Mouse (Mus musculus): Measurements from ENCODE around the gene Rnf220. TPM values are rescaled to one million over a fixed set of nuclear protein-coding genes. Genes with fewer than 3 reads are reported as not detected.

The Rnf220 gene
- polyA plus RNA-seq, 1 experiment from 2014 or later: 50.7 TPM

DNA sequence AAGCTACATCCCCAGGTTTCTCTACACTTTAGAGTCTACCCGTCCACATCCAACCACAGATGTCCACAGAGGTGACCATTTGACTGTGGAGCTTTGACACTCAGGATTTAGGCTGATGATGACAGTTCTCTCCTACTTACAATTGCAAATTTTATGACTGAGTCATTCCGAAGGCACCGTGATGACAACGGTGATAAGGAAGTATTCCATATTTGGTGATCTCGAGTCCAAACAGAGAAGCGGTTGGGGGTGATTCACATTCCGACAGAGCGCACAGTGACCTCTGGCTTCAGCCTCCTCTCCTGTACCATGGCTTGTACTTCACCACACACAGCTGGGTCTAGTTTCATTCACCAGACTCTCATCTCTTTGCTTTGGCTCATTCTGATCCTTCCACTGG is 115.0 kb downstream of the Rnf220 start:
- Histone ChIP-seq H3K27ac (ENCODE audit: low read length) (no peak overlapping the region), H3K9ac (replicated peaks; ENCODE audit: low read depth) (no peak overlapping the region), H3K4me1 (ENCODE audit: insufficient read depth, low read depth, low read length) (no peaks in the 10 kb centered on the region), H3K27me3 (replicated peaks; ENCODE audit: insufficient read depth, low read length) (no peaks in the 10 kb centered on the region), H3K4me2 (replicated peaks; ENCODE audit: low read depth, low read length) (no peak overlapping the region), H3K4me3 (ENCODE audit: low read depth, low read length) (no peak overlapping the region), H3K36me3 (ENCODE audit: insufficient read depth, low read length) (no peaks in the 10 kb centered on the region), H3K9me3 (ENCODE audit: low read length) (no peaks in the 10 kb centered on the region)
- TF ChIP-seq EP300 (IDR thresholded peaks at IDR 0.05): no peak
- TF ChIP-seq CTCF (IDR thresholded peaks at IDR 0.05): no peak
- ATAC-seq (no peak), DNase-seq (ENCODE audit: low spot score) (peak; percentile 12)
- 62% methylated on average over 8 of the region's 8 CpGs for WGBS

DNA sequence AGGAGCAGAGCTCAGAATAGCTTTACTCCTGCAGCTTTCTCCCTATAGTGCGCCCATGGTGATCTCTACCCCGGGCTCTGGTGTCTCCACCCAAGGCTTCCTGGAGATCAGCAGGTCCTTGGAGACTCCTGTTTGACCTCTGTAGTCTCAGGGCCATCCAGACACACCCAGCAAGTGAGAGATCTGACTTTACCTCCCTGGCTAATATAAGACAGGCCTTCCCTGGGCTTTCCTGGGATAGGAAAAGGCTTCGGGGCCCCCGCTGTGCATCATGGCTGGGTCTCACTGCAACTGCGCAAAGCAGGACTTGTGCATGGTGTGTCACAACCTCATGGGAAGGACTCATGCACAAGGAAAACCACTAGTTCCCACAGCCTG is 116.3 kb downstream of the Rnf220 start:
- Histone ChIP-seq H3K36me3 (ENCODE audit: insufficient read depth, low read length) (no peaks in the 10 kb centered on the region), H3K27ac (ENCODE audit: low read length) (no peak overlapping the region), H3K4me1 (ENCODE audit: insufficient read depth, low read depth, low read length) (no peaks in the 10 kb centered on the region), H3K27me3 (replicated peaks; ENCODE audit: insufficient read depth, low read length) (no peaks in the 10 kb centered on the region), H3K9me3 (ENCODE audit: low read length) (no peaks in the 10 kb centered on the region), H3K4me3 (ENCODE audit: low read depth, low read length) (no peak overlapping the region), H3K9ac (replicated peaks; ENCODE audit: low read depth) (no peak overlapping the region), H3K4me2 (replicated peaks; ENCODE audit: low read depth, low read length) (no peak overlapping the region)
- ATAC-seq: no peak
- DNase-seq (ENCODE audit: low spot score): no peak
- WGBS: 93% methylated on average over 5 of the region's 5 CpGs
- TF ChIP-seq EP300 (IDR thresholded peaks at IDR 0.05) (no peak), CTCF (IDR thresholded peaks at IDR 0.05) (no peak)

DNA sequence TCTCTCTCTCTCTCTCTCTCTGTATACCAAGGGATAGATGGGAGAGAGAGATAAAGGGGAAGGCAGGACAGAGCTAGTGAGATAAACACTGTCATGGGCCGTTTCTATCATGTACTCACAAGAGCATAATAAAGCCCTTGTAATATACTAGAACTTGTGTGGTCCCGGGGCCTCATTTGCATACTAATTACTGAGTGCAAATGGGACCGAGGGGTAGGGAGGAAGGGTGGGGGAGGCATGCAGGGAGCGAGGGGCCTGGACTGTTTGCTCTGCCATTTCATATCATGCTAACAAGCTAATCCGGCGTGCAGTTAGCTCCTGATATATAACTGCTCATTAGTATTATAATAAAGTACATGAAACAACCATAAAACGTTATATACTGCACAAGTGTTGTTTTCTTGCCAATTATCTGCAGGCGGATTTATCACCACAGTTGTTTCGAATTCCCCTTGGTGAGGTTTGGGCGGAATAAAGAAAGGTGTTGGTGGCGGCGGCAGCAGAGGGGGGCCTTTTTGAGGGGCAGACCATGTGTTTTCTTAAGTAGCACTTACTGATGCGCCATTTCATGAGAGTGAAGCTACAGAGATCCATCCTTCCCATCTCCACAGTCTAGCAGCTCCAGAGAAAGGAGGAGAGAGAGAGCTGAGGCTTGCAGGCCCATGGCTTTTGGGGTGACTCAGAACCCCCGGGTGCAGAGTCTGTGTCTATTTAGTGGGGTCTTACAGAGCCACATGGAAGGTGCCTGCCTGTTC is 116.9 kb downstream of the Rnf220 start:
- TF ChIP-seq EP300 (IDR thresholded peaks at IDR 0.05): no peak
- no peak for TF ChIP-seq CTCF (IDR thresholded peaks at IDR 0.05)
- H3K27me3 ChIP-seq (replicated peaks; ENCODE audit: insufficient read depth, low read length): no peaks in the 10 kb centered on the region
- H3K9ac ChIP-seq (replicated peaks; ENCODE audit: low read depth): no peak overlapping the region
- H3K9me3 ChIP-seq (ENCODE audit: low read length): no peaks in the 10 kb centered on the region
- WGBS: 58% methylated on average over 14 of the region's 14 CpGs
- H3K4me1 ChIP-seq (ENCODE audit: insufficient read depth, low read depth, low read length): no peaks in the 10 kb centered on the region
- no peak overlapping the region for H3K4me2 ChIP-seq (replicated peaks; ENCODE audit: low read depth, low read length)
- no peak overlapping the region for H3K4me3 ChIP-seq (ENCODE audit: low read depth, low read length)
- no peak overlapping the region for H3K27ac ChIP-seq (ENCODE audit: low read length)
- DNase-seq (ENCODE audit: low spot score) (no peak), ATAC-seq (no peak)
- H3K36me3 ChIP-seq (ENCODE audit: insufficient read depth, low read length): no peaks in the 10 kb centered on the region

GRCm38 (mm10) chr4:117374078-117374540 is 122.7 kb downstream of the Rnf220 start:
- H3K27ac ChIP-seq (ENCODE audit: low read length): no peak overlapping the region

GRCm38 (mm10) chr4:117373324-117374077 is 123.4 kb downstream of the Rnf220 start:
- Histone ChIP-seq H3K36me3 (ENCODE audit: insufficient read depth, low read length) (no peaks in the 10 kb centered on the region), H3K4me3 (ENCODE audit: low read depth, low read length) (no peak overlapping the region), H3K4me1 (ENCODE audit: insufficient read depth, low read depth, low read length) (peaks cover 4% of the 10 kb centered on the region), H3K27me3 (replicated peaks; ENCODE audit: insufficient read depth, low read length) (no peaks in the 10 kb centered on the region), H3K9ac (replicated peaks; ENCODE audit: low read depth) (no peak overlapping the region), H3K4me2 (replicated peaks; ENCODE audit: low read depth, low read length) (no peak overlapping the region), H3K27ac (ENCODE audit: low read length) (no peak overlapping the region), H3K9me3 (ENCODE audit: low read length) (no peaks in the 10 kb centered on the region)
- WGBS: 29% methylated on average over 10 of the region's 16 CpGs
- no peak for DNase-seq (ENCODE audit: low spot score)
- TF ChIP-seq CTCF (IDR thresholded peaks at IDR 0.05) (no peak), EP300 (IDR thresholded peaks at IDR 0.05) (no peak)
- no peak; the same call in 1 of the 2 replicates for ATAC-seq

More at GRCm38 (mm10) chr4:117374078-117374540, 122.7 kb downstream of the Rnf220 start:
- H3K4me2 ChIP-seq (replicated peaks; ENCODE audit: low read depth, low read length): no peak overlapping the region
- H3K9me3 ChIP-seq (ENCODE audit: low read length): no peaks in the 10 kb centered on the region
- H3K4me1 ChIP-seq (ENCODE audit: insufficient read depth, low read depth, low read length): peaks cover 4% of the 10 kb centered on the region
- TF ChIP-seq EP300 (IDR thresholded peaks at IDR 0.05) (no peak), CTCF (IDR thresholded peaks at IDR 0.05) (no peak)
- no peak overlapping the region for H3K9ac ChIP-seq (replicated peaks; ENCODE audit: low read depth)
- 28% methylated on average over 8 of the region's 10 CpGs for WGBS
- ATAC-seq (no peak), DNase-seq (ENCODE audit: low spot score) (no peak)
- no peaks in the 10 kb centered on the region for H3K27me3 ChIP-seq (replicated peaks; ENCODE audit: insufficient read depth, low read length)
- no peaks in the 10 kb centered on the region for H3K36me3 ChIP-seq (ENCODE audit: insufficient read depth, low read length)
- no peak overlapping the region for H3K4me3 ChIP-seq (ENCODE audit: low read depth, low read length)

DNA sequence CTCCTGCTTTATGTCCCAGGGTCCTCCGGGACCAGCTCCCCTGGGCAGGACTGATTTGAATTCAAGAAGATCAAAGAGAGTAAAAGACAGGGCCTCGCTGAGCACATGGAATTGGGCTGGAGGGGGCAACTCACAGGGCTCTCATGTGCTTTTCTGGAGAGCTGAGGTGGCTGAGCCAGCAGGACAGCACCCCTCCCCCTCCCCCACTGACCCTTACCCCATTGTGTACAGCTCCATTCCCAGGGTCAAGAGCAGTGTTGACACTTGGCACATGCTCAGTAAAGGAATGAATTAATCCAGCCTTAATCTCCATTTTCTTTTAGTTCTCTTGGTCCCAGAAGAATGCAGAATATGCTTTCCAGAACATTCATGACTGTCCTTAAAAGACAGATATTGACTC is 125.0 kb downstream of the Rnf220 start:
- H3K9me3 ChIP-seq (ENCODE audit: low read length): no peaks in the 10 kb centered on the region
- no peaks in the 10 kb centered on the region for H3K36me3 ChIP-seq (ENCODE audit: insufficient read depth, low read length)
- H3K4me2 ChIP-seq (replicated peaks; ENCODE audit: low read depth, low read length): no peak overlapping the region
- H3K9ac ChIP-seq (replicated peaks; ENCODE audit: low read depth): no peak overlapping the region
- no peak for TF ChIP-seq CTCF (IDR thresholded peaks at IDR 0.05)
- no peak for TF ChIP-seq EP300 (IDR thresholded peaks at IDR 0.05)
- WGBS: 23% methylated on average over 2 of the region's 2 CpGs
- H3K4me3 ChIP-seq (ENCODE audit: low read depth, low read length): no peak overlapping the region
- DNase-seq (ENCODE audit: low spot score) (no peak), ATAC-seq (no peak; the same call in 1 of the 2 replicates)
- no peak overlapping the region for H3K27ac ChIP-seq (ENCODE audit: low read length)
- peaks cover 4% of the 10 kb centered on the region for H3K4me1 ChIP-seq (ENCODE audit: insufficient read depth, low read depth, low read length)
- H3K27me3 ChIP-seq (replicated peaks; ENCODE audit: insufficient read depth, low read length): no peaks in the 10 kb centered on the region

Data from lung, postnatal 0 days (tissue).